Mouse (Mus musculus) lung, adult 2 months (tissue): Measurements from ENCODE around the gene Cdc42bpa.

Experiments used
- CTCF ChIP-seq: fragments of 200-500 bp; IDR thresholded peaks from 2 replicates; pipeline ENCODE4 v1.5.1; 2011; ENCODE audit warnings: mild to moderate bottlenecking, low read length, control low read depth; ENCODE audit not compliant: insufficient read depth
- POLR2A ChIP-seq: fragments of 200-500 bp; IDR thresholded peaks from 2 replicates; pipeline ENCODE4 v1.6.1; 2011; ENCODE audit warnings: low read depth, mild to moderate bottlenecking, control low read depth, low read length, borderline replicate concordance; ENCODE audit errors: extremely low read depth

GRCm38 (mm10) chr1:180018218-180018617, 57.9 kb downstream of the Cdc42bpa start:
- TF ChIP-seq CTCF (no peak), POLR2A (no peak)
